Mouse (Mus musculus): ENCODE measurements around the gene Batf3.

Batf3 gene

GRCm38 (mm10) chr1:191086960-191087359 lies 10.7 kb upstream of the Batf3 start:
- no peak for DNase-seq

DNA sequence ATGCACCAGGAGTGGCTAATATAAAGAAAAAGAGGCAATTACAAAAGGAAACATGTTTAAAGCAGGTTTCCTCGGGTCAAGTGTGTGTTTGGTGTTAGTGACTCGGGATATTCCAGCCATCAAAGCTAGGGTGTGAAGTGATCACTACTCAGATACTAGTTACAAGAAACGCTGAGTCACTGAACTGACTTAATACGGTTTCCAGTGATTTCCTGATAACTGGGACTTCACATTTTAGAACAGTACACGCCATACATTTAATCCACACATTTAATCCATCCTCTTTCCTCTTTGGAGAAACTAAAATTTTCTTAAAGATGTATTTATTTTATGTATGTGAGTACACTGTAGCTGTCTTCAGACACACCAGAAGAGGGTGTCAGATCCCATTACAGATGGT lies 9.7 kb upstream of the Batf3 start:
- no peak for DNase-seq

DNA sequence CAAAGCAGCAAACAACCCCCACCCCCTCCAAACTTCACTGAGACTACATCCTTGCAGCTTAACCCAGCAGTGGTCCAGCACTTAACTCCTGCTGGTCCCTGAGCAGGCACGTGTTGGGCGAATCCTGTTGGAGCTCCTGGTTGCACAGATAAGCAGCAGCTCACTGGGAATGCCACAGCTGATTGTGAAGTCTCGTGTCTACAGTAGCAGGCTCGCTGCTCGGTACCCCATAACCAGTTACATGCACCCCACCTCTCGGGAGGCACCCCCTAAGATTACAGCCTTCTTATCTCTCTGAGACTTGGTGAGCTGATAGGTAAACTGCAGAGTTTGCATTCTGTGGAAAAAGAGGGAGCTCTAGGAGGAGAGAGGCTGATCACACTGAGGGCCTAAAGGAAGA lies 8.3 kb upstream of the Batf3 start:
- DNase-seq = no peak

DNA sequence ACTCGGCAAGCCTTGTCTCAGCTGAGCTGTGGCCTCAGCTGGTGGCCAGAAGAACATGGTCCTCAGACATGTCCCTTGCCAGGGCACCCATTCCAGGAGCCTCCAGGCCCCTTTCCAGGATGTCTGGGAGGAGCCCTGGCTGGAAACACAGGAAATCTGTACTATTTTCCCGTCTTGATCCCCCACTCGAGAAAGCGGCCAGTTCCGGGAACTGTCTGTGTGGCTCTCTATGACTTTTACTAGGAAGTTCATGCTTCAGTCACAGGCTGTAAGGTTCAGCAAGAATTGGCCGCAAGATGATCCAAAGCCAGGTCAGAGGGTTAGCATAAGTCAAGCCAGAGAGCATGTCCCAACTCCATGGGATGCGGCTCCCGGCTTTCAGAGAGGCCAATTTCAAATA lies 5.6 kb upstream of the Batf3 start:
- peak; percentile 44 for DNase-seq

- no peak for DNase-seq
These were observed 4.1 kb upstream of the Batf3 start for GRCm38 (mm10) chr1:191093578-191093977.

GRCm38 (mm10) chr1:191095019-191095418 lies 2.6 kb upstream of the Batf3 start:
- DNase-seq = peak; percentile 30

GRCm38 (mm10) chr1:191096871-191097681 lies 571 bp upstream of the Batf3 start:
- peak; percentile 44 for DNase-seq

DNA sequence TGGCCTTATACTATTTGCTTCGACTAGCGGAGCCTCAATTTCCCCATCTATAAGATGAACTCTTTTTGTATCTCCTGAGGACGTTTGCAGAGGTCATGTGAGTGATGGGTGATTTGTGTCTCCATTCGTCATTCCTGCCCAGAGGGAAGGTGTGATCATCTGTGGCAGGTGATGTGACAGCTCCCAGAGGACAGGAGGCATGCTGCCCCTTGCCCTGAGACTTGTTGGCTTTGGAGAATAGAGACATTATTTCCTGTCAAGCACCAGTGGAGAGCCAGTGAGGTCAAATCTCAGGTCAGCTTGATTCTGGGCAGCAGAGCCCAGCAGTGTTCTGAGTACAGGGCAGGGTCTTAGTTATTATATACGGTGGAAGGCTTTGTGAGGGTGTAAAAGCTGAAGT lies 1.5 kb downstream of the Batf3 start:
- DNase-seq = no peak

DNA sequence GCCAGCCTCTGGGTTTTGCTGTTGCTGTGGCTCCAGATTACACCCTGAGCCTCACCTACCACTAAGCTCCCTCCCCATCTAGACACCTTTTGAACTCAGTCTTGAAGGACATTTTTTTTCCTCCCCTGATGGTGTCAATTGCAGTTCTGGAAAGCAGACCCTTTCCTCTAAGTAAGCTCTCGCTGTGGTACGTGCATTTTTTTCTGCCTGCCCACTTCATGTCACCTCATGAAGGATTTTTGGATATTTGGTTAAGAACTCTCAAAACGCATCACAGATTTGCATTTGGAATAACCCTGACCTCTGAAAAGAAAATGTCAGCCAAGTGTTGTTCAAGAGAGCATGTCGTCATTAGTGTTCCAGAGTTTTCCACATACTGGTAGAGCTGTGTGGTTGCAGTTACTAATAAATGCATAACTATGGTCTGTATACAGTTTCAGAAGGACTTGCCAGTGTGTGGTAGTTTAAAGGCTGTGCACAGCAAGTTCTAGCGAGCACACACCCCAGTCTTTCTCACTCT lies 2.2 kb downstream of the Batf3 start:
- DNase-seq = no peak

GRCm38 (mm10) chr1:191102730-191103370 lies 5.2 kb downstream of the Batf3 start:
- DNase-seq = no peak

DNA sequence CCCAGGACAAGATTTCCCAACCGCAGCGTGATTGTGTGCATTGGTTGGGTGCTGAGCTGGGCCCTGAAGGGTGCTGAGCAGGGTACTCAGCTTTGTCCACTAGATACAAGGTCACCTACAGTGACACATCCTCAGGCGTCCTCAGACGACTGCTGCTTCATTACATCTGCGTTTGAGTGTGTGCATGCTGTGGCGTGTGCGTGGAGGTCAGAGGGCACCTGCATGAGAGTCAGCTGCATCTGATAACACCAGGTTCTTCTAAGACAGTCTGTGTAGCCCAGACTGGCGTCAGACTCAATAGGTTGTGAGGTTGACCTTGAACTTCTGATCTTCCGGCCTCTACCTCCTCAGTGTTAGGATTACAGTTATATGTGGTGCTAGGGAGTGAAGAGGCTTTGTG lies 7.6 kb downstream of the Batf3 start:
- DNase-seq = no peak

DNA sequence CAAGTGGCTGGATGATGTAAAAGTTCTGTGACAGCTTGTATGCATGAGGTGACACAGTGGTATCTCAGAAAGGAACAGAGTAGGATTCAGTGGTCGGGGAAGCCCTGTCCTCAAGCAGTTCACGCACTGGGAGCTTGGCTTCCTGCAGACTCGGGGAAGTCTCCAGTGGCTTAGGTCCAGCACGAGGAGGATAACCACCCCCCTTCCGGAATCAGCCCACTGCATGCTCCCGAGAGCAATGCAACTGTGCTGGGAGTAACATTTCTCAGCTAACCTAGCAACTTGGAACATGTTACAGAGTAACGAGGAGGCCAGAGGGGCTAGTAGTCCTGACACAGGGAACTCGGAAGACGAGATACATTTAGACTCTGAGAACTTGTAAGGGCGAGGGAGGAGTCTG lies 9.7 kb downstream of the Batf3 start:
- no peak for DNase-seq

DNA sequence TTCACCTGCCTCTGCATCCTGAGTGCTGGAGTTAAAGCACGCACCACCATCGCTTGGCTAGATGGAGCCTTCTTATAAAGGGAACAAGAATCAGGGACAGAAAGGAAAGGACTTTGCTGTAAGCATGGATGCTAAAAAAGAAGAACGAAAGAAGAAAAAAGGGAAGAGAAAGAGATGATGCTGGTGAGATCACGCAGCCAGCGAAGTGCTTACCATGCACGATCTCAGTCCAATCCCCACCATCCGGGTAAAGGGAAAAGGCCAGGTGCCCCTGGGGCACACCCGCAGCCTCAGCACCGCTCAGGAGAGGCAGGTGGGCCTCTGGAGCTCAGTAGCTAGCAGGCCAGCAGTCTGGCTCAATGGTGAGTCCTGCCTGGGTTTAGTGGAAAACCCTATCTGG lies 12.3 kb downstream of the Batf3 start:
- no peak for DNase-seq

- peak; percentile 25 for DNase-seq
These were observed 13.5 kb downstream of the Batf3 start for GRCm38 (mm10) chr1:191111146-191111545.

DNA sequence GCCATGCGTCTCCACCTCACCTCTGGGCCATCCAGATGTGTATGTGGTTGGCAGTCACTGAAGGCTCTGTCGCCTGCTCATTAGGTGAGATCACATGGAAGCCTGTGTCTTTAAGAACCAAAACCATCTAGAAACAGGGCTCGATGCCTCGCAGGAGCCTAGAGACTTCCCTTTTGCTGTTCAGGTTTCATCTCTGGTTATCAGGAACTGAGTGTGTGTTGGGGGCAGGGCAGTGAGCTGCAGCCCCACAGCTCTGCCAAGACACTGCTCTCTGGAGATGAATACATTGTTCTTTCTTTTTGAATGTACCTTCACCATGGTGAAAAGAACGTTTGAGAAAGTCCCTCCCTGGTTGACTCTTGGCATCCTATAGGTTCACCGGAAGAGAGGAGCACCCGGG lies 17.2 kb downstream of the Batf3 start:
- no peak for DNase-seq

GRCm38 (mm10) chr1:191115514-191116238 lies 18.0 kb downstream of the Batf3 start:
- DNase-seq = no peak

DNA sequence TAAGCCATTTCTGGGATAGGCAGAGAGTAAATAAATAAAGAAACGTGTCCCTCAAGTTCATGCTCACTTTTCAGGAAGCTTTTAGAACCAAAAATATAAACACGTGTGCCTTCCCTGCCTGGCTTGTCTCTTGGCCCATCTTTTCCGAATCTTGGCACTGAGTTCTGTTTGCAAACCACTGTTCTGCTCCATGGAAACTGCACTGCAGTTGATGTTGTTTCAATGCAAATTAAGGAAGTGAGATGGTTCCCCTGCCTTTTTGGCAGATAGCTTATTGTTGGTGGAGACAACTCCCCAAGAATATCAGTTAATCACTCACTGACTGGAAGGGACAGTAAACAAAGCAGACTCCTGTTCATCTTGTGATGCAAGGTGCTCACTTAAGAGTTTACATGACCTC lies 25.1 kb downstream of the Batf3 start:
- DNase-seq = no peak

DNA sequence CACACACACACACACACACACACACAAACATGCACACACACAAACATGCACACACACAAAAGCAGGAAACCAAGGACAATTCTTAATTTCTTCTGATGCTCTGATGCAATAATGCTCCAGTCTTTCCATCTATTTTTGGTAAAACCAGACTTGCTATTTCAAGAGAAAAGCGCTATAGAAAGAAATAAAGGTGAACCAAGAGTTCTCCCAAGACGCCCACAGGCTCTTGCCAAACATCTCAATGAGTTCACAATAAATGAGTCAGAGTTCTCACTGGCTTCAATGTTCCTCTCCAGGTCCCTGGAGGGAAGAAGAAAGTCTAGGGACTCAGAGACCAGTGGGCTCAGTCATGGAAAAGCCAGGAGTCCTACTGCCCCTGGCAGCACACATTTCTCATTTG lies 26.0 kb downstream of the Batf3 start:
- DNase-seq = no peak

GRCm38 (mm10) chr1:191124288-191124687 lies 26.6 kb downstream of the Batf3 start:
- no peak for DNase-seq

DNA sequence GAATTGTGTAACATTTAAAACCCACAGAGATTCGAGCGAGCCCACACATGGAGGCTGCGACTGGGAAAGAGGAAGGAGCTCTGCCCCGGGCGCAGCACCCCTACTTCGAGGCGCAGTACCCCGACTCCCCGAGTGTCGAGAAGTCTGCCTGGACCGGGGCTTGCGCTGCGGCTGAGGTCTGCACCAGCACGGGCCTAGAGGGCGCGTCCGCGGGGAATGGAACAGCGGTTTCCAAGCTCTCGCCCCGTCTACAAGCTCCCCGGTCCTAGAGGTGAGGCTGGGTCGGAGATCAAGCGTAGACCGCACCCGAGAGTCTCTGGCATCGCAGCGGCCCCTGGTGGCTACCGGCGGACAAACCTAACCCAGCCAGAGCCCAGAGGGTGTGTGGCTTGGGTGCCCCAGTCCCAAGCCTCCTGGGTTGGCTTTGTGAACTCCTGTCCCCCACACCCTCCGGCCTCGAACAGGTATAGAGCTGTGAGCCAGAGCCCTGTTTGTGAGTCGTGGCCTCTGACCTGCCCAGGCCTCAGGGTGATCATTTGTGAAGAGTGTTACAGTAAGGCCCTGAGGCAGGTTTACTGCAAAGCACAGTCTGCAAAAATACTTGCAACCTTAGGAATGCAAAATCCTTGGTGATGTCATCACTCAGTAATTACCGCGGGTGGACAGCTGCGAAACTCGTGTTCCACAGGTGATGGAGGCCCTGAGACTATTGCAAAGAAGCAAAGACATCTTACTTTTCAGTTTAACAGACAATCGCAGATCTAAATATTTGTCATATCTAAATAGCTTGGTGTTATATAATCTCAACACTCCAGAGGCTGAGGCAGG lies 28.4 kb downstream of the Batf3 start:
- peak; percentile 81 for DNase-seq

DNA sequence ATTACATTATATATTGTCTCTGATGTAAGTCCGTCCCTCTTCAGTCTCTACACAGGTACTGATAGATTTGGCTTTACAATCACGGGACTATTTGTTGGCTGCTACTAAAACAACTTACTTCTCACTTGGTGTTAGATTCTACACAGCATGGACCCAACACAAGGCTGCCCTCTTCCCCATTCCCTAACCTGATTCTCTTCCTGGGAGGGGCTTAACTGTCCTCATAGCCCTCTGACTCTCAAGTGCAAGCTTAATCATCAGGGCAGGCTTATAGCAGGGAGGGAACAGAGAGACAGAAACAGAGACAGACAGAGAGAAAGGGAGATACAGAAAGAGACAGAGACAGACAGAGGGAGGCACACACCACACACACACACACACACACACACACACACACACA lies 34.0 kb downstream of the Batf3 start:
- DNase-seq = no peak

- DNase-seq = peak; percentile 31
These were observed 34.6 kb downstream of the Batf3 start for GRCm38 (mm10) chr1:191132240-191132639.

DNA sequence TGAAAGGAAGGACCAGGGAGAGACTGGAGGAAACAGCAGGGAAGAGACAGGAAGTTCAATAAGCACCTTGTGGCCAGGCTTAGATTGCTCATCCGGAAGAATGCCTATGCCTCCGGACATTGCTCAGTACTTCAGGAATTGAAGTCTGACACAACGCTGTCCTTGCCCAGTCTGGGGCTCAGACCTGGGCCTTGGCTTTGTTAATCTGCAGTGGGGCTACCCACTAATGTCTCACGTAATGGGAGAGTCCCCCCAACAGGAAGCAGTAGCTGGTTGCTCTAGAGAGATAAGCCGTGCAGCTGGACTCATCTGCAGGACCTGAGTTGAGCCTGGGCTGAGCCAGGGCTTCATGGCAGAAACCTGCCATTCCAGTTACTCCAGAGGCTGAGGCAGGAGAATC lies 35.3 kb downstream of the Batf3 start:
- no peak for DNase-seq

Data from kidney, postnatal 10 days (tissue).